Mouse (Mus musculus): ENCODE measurements at regions not wholly inside any gene's neighbourhood (a gene's known extent, or its start where the extent isn't known, plus 50 kb on each side); places are given as distances from the start of the nearest gene placed in this dataset.

- TF ChIP-seq POLR2A (IDR thresholded peaks at IDR 0.05; ENCODE audit: extremely low read depth, insufficient read depth, low read length) = no peak
- TF ChIP-seq CTCF (IDR thresholded peaks at IDR 0.05; ENCODE audit: extremely low read depth, insufficient read depth, low read length) = no peak
Measured at GRCm38 (mm10) chr5:119553469-119553868, 117.0 kb upstream of the Tbx3 start.
